Mouse (Mus musculus): Measurements from ENCODE around the gene Asphd2. TPM values are rescaled to one million over a fixed set of nuclear protein-coding genes. Genes with fewer than 3 reads are reported as not detected.

Asphd2 gene
- polyA plus RNA-seq (2012; rRNA removed) = 0.66 and 0.84 TPM in 2 replicates

DNA sequence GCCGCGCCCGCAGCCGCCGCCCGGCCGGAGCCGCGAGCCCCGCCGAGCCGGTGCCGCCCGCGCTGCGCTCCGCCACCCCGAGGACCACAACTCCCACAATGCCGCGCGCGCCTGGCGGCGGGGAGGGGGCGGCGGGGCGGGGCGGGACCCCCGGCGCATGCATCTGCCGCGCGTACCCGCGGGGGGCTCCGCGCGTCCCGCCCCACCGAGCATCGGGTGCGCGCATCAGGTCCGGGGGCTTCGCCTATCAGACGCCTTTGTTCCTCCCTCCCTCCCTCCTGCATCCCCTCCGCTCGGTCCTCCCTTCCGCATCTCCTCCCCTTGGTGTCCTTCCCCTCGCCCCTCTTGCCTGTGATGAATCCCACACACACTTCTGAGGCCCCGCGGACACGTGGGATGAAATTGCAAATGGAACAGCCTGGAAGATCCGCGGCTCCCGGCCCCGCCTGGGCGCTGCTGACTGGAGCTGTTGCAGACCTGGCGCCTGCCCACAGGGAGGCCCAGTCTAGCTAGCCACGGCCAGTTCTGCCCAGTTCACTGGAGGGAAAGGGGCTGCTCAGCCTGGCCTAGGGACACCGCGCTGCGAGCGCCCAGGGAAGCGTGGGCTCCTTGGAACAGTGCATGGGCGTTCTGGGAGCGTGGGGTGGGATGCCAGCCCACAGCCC lies at the start of gene Asphd2:
Asphd2 (minus strand) TSS at position 88 of the 665 bp plus-strand sequence.
- Histone ChIP-seq H3K36me3 (ENCODE audit: control insufficient read depth, insufficient read depth, low read length) (no peaks in the 10 kb centered on the region), H3K27me3 (ENCODE audit: control insufficient read depth, insufficient read depth, low read length) (no peaks in the 10 kb centered on the region), H3K4me3 (ENCODE audit: control insufficient read depth, low read depth, low read length) (peak within 1 kb of the TSS; percentile 60), H3K27ac (ENCODE audit: control insufficient read depth, insufficient read depth, low read depth, low read length) (no peak within 1 kb of the TSS), H3K4me1 (ENCODE audit: control insufficient read depth, insufficient read depth, low read length) (peaks cover 13% of the 10 kb centered on the region)
- TF ChIP-seq CTCF (IDR thresholded peaks at IDR 0.05; ENCODE audit: control insufficient read depth, insufficient read depth, insufficient replicate concordance, low read depth, low read length) (no peak), POLR2A (IDR thresholded peaks at IDR 0.05; ENCODE audit: control insufficient read depth, low read depth, low read length) (no peak)

- no peaks in the 10 kb centered on the region for H3K4me1 ChIP-seq (ENCODE audit: control insufficient read depth, insufficient read depth, low read length)
- TF ChIP-seq CTCF (IDR thresholded peaks at IDR 0.05; ENCODE audit: control insufficient read depth, insufficient read depth, insufficient replicate concordance, low read depth, low read length) = no peak
- no peak for TF ChIP-seq POLR2A (IDR thresholded peaks at IDR 0.05; ENCODE audit: control insufficient read depth, low read depth, low read length)
- H3K27me3 ChIP-seq (ENCODE audit: control insufficient read depth, insufficient read depth, low read length) = no peaks in the 10 kb centered on the region
- H3K4me3 ChIP-seq (ENCODE audit: control insufficient read depth, low read depth, low read length) = no peak overlapping the region
- no peak overlapping the region for H3K27ac ChIP-seq (ENCODE audit: control insufficient read depth, insufficient read depth, low read depth, low read length)
- H3K36me3 ChIP-seq (ENCODE audit: control insufficient read depth, insufficient read depth, low read length) = no peaks in the 10 kb centered on the region
Measured at GRCm38 (mm10) chr5:112438535-112438934, 43.9 kb upstream of the Asphd2 start.

DNA sequence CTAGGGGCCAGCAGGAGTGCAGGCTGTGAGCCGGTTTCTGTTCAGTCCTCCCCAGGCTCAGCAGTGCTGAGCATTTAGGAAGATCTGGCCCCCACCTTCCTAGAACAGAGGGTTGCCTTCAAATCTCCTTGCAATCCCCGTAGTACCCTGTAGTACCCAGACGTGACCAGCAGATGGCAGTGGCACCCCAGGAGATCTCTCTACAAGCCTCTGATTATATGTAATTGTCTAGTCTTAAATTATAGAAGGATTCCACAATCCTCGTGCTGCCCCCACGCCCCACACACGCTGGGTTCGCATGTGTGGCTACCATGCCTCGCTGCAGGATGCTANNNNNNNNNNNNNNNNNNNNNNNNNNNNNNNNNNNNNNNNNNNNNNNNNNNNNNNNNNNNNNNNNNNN lies 38.3 kb upstream of the Asphd2 start:
- Histone ChIP-seq H3K4me3 (ENCODE audit: control insufficient read depth, low read depth, low read length) (no peak overlapping the region), H3K36me3 (ENCODE audit: control insufficient read depth, insufficient read depth, low read length) (no peaks in the 10 kb centered on the region), H3K27ac (ENCODE audit: control insufficient read depth, insufficient read depth, low read depth, low read length) (no peak overlapping the region), H3K27me3 (ENCODE audit: control insufficient read depth, insufficient read depth, low read length) (no peaks in the 10 kb centered on the region; the same call in 1 of the 2 replicates), H3K4me1 (ENCODE audit: control insufficient read depth, insufficient read depth, low read length) (peaks cover 4% of the 10 kb centered on the region; the same call in 1 of the 2 replicates)
- TF ChIP-seq POLR2A (IDR thresholded peaks at IDR 0.05; ENCODE audit: control insufficient read depth, low read depth, low read length) = no peak
- TF ChIP-seq CTCF (IDR thresholded peaks at IDR 0.05; ENCODE audit: control insufficient read depth, insufficient read depth, insufficient replicate concordance, low read depth, low read length) = peak; percentile 61; the same call in 1 of the 2 replicates

DNA sequence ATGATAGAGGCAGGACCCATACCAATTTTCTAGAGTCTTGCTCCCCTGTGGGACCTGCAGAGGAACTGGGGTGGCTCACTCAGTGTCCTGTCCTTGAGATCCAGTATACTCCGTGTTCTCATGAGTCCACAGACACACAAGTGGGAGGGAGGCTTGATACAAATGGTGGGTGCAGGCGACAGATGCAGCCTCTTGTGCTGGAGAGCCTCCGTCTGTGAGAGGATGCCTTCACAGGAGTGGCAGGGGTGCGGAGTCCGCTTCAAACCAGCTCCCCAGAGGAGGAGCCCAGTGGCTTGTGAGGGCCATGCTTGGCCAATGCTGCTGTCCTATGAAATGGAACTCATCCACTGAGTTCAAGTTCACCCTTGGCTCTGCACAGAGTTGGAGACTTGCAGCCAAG lies 37.4 kb upstream of the Asphd2 start:
- no peaks in the 10 kb centered on the region; the same call in 1 of the 2 replicates for H3K27me3 ChIP-seq (ENCODE audit: control insufficient read depth, insufficient read depth, low read length)

GRCm38 (mm10) chr5:112431120-112431775 lies 36.6 kb upstream of the Asphd2 start:
- Histone ChIP-seq H3K27me3 (ENCODE audit: control insufficient read depth, insufficient read depth, low read length) (no peaks in the 10 kb centered on the region; the same call in 1 of the 2 replicates), H3K4me1 (ENCODE audit: control insufficient read depth, insufficient read depth, low read length) (peaks cover 4% of the 10 kb centered on the region; the same call in 1 of the 2 replicates), H3K4me3 (ENCODE audit: control insufficient read depth, low read depth, low read length) (no peak overlapping the region), H3K36me3 (ENCODE audit: control insufficient read depth, insufficient read depth, low read length) (no peaks in the 10 kb centered on the region), H3K27ac (ENCODE audit: control insufficient read depth, insufficient read depth, low read depth, low read length) (no peak overlapping the region)
- TF ChIP-seq POLR2A (IDR thresholded peaks at IDR 0.05; ENCODE audit: control insufficient read depth, low read depth, low read length) (no peak), CTCF (IDR thresholded peaks at IDR 0.05; ENCODE audit: control insufficient read depth, insufficient read depth, insufficient replicate concordance, low read depth, low read length) (no peak)

More for the DNA sequence above, 37.4 kb upstream of the Asphd2 start:
- H3K27ac ChIP-seq (ENCODE audit: control insufficient read depth, insufficient read depth, low read depth, low read length) = no peak overlapping the region
- peaks cover 4% of the 10 kb centered on the region; the same call in 1 of the 2 replicates for H3K4me1 ChIP-seq (ENCODE audit: control insufficient read depth, insufficient read depth, low read length)
- no peaks in the 10 kb centered on the region for H3K36me3 ChIP-seq (ENCODE audit: control insufficient read depth, insufficient read depth, low read length)
- H3K4me3 ChIP-seq (ENCODE audit: control insufficient read depth, low read depth, low read length) = no peak overlapping the region
- TF ChIP-seq POLR2A (IDR thresholded peaks at IDR 0.05; ENCODE audit: control insufficient read depth, low read depth, low read length) = no peak
- TF ChIP-seq CTCF (IDR thresholded peaks at IDR 0.05; ENCODE audit: control insufficient read depth, insufficient read depth, insufficient replicate concordance, low read depth, low read length) = no peak

DNA sequence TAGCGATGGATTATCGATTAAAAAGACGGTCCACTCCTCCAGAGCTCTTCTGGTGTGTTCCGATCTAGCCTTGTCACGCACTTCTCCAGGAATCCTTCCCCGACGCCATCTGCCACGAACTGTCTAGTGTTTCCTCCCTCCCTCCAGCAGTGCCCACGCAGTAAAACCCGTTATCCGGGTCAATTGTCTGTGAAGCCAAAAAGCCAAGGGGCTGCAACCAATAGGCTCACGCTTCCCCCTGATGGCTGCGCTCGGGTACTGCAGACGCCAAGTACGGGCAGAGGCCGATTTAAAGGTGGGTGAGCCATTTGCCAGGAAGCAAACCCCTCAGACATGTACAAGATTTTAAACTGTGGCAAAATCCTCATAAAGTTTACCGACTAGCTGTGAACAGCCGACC lies 34.3 kb upstream of the Asphd2 start:
- Histone ChIP-seq H3K27ac (ENCODE audit: control insufficient read depth, insufficient read depth, low read depth, low read length) (no peak overlapping the region), H3K4me1 (ENCODE audit: control insufficient read depth, insufficient read depth, low read length) (peaks cover 4% of the 10 kb centered on the region; the same call in 1 of the 2 replicates), H3K36me3 (ENCODE audit: control insufficient read depth, insufficient read depth, low read length) (no peaks in the 10 kb centered on the region), H3K27me3 (ENCODE audit: control insufficient read depth, insufficient read depth, low read length) (no peaks in the 10 kb centered on the region; the same call in 1 of the 2 replicates), H3K4me3 (ENCODE audit: control insufficient read depth, low read depth, low read length) (no peak overlapping the region)
- TF ChIP-seq CTCF (IDR thresholded peaks at IDR 0.05; ENCODE audit: control insufficient read depth, insufficient read depth, insufficient replicate concordance, low read depth, low read length) = peak; percentile 67; the same call in 1 of the 2 replicates
- TF ChIP-seq POLR2A (IDR thresholded peaks at IDR 0.05; ENCODE audit: control insufficient read depth, low read depth, low read length) = no peak

DNA sequence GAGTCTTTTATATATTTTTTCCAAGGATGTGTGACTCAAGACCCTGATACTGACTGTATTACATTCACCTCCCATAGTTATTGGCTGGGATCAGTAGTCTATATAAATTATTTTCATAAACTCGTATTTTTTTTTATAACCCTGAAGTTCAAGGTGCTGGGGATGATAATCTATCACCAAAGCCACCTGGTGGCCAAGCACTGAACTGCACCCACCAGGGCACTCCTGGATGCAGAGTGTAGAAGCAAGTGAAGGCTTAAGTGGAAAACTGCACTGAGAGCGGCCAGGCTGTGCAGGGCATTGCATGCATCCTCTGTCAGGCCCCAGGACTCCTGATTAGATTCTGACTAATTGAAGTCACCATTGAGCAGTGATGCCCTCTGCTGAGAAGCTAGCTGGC lies 32.6 kb upstream of the Asphd2 start:
- no peaks in the 10 kb centered on the region for H3K36me3 ChIP-seq (ENCODE audit: control insufficient read depth, insufficient read depth, low read length)
- H3K27me3 ChIP-seq (ENCODE audit: control insufficient read depth, insufficient read depth, low read length) = no peaks in the 10 kb centered on the region; the same call in 1 of the 2 replicates
- H3K27ac ChIP-seq (ENCODE audit: control insufficient read depth, insufficient read depth, low read depth, low read length) = no peak overlapping the region
- no peak for TF ChIP-seq POLR2A (IDR thresholded peaks at IDR 0.05; ENCODE audit: control insufficient read depth, low read depth, low read length)
- TF ChIP-seq CTCF (IDR thresholded peaks at IDR 0.05; ENCODE audit: control insufficient read depth, insufficient read depth, insufficient replicate concordance, low read depth, low read length) = peak; percentile 82; the same call in 1 of the 2 replicates
- H3K4me3 ChIP-seq (ENCODE audit: control insufficient read depth, low read depth, low read length) = no peak overlapping the region
- peaks cover 4% of the 10 kb centered on the region; the same call in 1 of the 2 replicates for H3K4me1 ChIP-seq (ENCODE audit: control insufficient read depth, insufficient read depth, low read length)
